Mouse (Mus musculus) spleen, adult 2 months (tissue): ENCODE measurements around the gene Nmral1. TPM values are rescaled to one million over a fixed set of nuclear protein-coding genes. Genes with fewer than 3 reads are reported as not detected.

Experiments used
- DNase-seq, 2 experiments: peaks; one replicate each; pipeline versions ENCODE4 v3.0.0 to v3.0.0-alpha.2; 2012 to 2021; ENCODE audit warnings: low spot score in 2 of 2, low read depth in 1 of 2
- H3K27ac ChIP-seq: fragments of 200-500 bp; 2 replicates; pipeline ENCODE4 v1.5.1; 2012; ENCODE audit warnings: low read length, inconsistent platforms; ENCODE audit not compliant: insufficient read depth
- H3K27me3 ChIP-seq: fragments of 200-500 bp; 2 replicates; pipeline ENCODE4 v1.6.1; 2012; ENCODE audit warnings: mild to moderate bottlenecking, moderate library complexity, low read length, inconsistent platforms; ENCODE audit not compliant: control insufficient read depth, insufficient read depth
- H3K36me3 ChIP-seq: fragments of 200-500 bp; 2 replicates; pipeline ENCODE4 v1.6.1; 2012; ENCODE audit warnings: mild to moderate bottlenecking, low read length, inconsistent platforms; ENCODE audit not compliant: control insufficient read depth, insufficient read depth
- H3K4me1 ChIP-seq: fragments of 200-500 bp; 2 replicates; pipeline ENCODE4 v1.6.1; 2011; ENCODE audit warnings: inconsistent platforms; ENCODE audit not compliant: control insufficient read depth, insufficient read depth, insufficient read length
- H3K4me3 ChIP-seq: fragments of 200-500 bp; 2 replicates; pipeline ENCODE4 v1.5.1; 2011; ENCODE audit warnings: mild to moderate bottlenecking, inconsistent platforms; ENCODE audit not compliant: insufficient read depth, insufficient read length; ENCODE audit errors: extremely low read depth
- CTCF ChIP-seq: fragments of 200-500 bp; IDR thresholded peaks from 2 replicates; pipeline ENCODE4 v1.5.1; 2011; ENCODE audit warnings: mild to moderate bottlenecking, inconsistent platforms; ENCODE audit not compliant: insufficient read depth, insufficient read length, insufficient replicate concordance; ENCODE audit errors: extremely low read depth
- POLR2A ChIP-seq: fragments of 200-500 bp; IDR thresholded peaks from 2 replicates; pipeline ENCODE4 v1.6.1; 2011; ENCODE audit warnings: low read depth, low read length, inconsistent platforms
- WGBS: fragments of 180-500 bp; shearing (Covaris S2); methylation state at CpG from one replicate; pipeline ENCODE4 v1.1.7; 2018; 5-methylcytosine and 5-hydroxymethylcytosine counted together
- polyA plus RNA-seq: library from polyadenylated mRNA; depleted of rRNA; stranded (reverse); fragments of >200 nt; gene quantifications from 2 replicates; pipeline ENCODE4 v1.2.3, GENCODE M21; 2012

Nmral1 gene
- polyA plus RNA-seq, 1 experiment: 8.7 TPM

- H3K4me3 ChIP-seq: no peak overlapping the region
- no peaks in the 10 kb centered on the region for H3K27me3 ChIP-seq
- H3K4me1 ChIP-seq: no peaks in the 10 kb centered on the region
- H3K27ac ChIP-seq: no peak overlapping the region
- TF ChIP-seq POLR2A (no peak), CTCF (no peak)
- 84% methylated on average over 3 of the region's 3 CpGs for WGBS
- DNase-seq: no peak
- no peaks in the 10 kb centered on the region for H3K36me3 ChIP-seq
Observed at GRCm38 (mm10) chr16:4754045-4754444, 34.9 kb upstream of the Nmral1 start.

DNA sequence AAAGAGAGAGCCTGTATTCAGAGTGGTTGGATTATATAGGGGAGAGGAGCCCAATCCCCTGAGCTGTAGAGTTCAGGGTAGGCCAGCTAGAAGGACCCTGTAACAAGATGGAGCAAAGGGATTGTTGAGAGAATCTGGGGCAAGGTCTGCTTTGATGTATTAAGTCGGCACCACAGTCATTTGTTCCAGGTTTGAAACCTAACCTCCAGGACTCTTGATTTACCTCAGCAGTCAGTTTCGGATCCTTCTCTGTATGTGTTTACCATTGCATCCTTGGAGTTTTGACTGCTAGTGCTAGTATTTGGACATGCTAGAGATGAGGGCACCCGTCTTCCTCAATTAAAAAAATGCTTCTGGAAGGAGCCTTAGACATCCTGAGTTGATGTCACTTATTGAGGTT is 33.0 kb upstream of the Nmral1 start:
- Histone ChIP-seq H3K4me3 (no peak overlapping the region), H3K27ac (no peak overlapping the region), H3K36me3 (no peaks in the 10 kb centered on the region), H3K4me1 (no peaks in the 10 kb centered on the region), H3K27me3 (no peaks in the 10 kb centered on the region)
- TF ChIP-seq CTCF (no peak), POLR2A (no peak)
- DNase-seq: no peak
- WGBS: 85% methylated on average over 3 of the region's 3 CpGs

GRCm38 (mm10) chr16:4742186-4742585 is 23.0 kb upstream of the Nmral1 start:
- H3K27ac ChIP-seq: no peak overlapping the region
- 88% methylated on average over 1 of the region's 1 CpGs for WGBS

GRCm38 (mm10) chr16:4739994-4740393 is 20.8 kb upstream of the Nmral1 start:
- peaks cover 6% of the 10 kb centered on the region; the same call in 1 of the 2 replicates for H3K4me1 ChIP-seq
- DNase-seq: no peak
- TF ChIP-seq CTCF (no peak), POLR2A (no peak)
- H3K27ac ChIP-seq: no peak overlapping the region
- no peak overlapping the region for H3K4me3 ChIP-seq
- 0 out of 2 replicates have a peak, but pooled peaks cover 1% of the 10 kb centered on the region for H3K36me3 ChIP-seq
- 77% methylated on average over 2 of the region's 2 CpGs for WGBS
- no peaks in the 10 kb centered on the region for H3K27me3 ChIP-seq

More at GRCm38 (mm10) chr16:4742186-4742585, 23.0 kb upstream of the Nmral1 start:
- Histone ChIP-seq H3K4me1 (no peaks in the 10 kb centered on the region; the same call in 1 of the 2 replicates), H3K4me3 (no peak overlapping the region), H3K36me3 (0 out of 2 replicates have a peak, but pooled peaks cover 1% of the 10 kb centered on the region), H3K27me3 (no peaks in the 10 kb centered on the region)
- TF ChIP-seq POLR2A (no peak), CTCF (no peak)
- DNase-seq: no peak

DNA sequence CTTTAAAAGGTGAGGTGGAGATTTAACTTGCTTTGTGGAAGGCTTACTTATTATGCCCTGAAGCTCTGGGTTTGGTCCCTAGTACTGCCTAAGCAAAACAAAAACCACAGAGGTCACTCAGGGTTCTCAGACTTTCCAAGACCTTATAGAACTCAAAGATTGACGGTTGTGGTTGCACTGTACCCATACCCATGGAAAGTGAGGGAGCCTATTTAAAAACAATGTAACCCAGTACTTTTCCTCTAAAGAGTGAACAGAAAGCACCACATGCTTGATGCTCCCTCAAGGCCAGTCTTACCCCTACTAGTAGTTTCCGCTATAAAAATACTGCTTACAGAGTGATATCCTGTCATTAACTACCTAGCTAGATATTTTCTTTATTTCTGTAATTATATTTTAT is 17.1 kb upstream of the Nmral1 start:
- DNase-seq: no peak
- H3K27ac ChIP-seq: no peak overlapping the region
- 0 out of 2 replicates have a peak, but pooled peaks cover 1% of the 10 kb centered on the region for H3K36me3 ChIP-seq
- WGBS: 32% methylated on average over 2 of the region's 2 CpGs
- no peak overlapping the region for H3K4me3 ChIP-seq
- no peaks in the 10 kb centered on the region for H3K27me3 ChIP-seq
- TF ChIP-seq POLR2A (no peak), CTCF (no peak)
- H3K4me1 ChIP-seq: peaks cover 9% of the 10 kb centered on the region; the same call in 1 of the 2 replicates

- Histone ChIP-seq H3K27me3 (no peaks in the 10 kb centered on the region), H3K36me3 (no peaks in the 10 kb centered on the region), H3K4me1 (peaks cover 10% of the 10 kb centered on the region), H3K4me3 (no peak overlapping the region), H3K27ac (no peak overlapping the region)
- no peak for DNase-seq
- TF ChIP-seq CTCF: no peak
- TF ChIP-seq POLR2A: no peak
- WGBS: 67% methylated on average over 3 of the region's 3 CpGs
Observed at GRCm38 (mm10) chr16:4730776-4731358, 11.7 kb upstream of the Nmral1 start.

- H3K27ac ChIP-seq: no peak overlapping the region
- WGBS: 4% methylated on average over 1 of the region's 1 CpGs
Observed at GRCm38 (mm10) chr16:4727963-4728362, 8.8 kb upstream of the Nmral1 start.

More at GRCm38 (mm10) chr16:4727963-4728362, 8.8 kb upstream of the Nmral1 start:
- Histone ChIP-seq H3K36me3 (no peaks in the 10 kb centered on the region), H3K4me3 (no peak overlapping the region), H3K27me3 (no peaks in the 10 kb centered on the region), H3K4me1 (peaks cover 10% of the 10 kb centered on the region)
- no peak for TF ChIP-seq CTCF
- no peak for TF ChIP-seq POLR2A
- no peak for DNase-seq
